Mouse (Mus musculus): Measurements from ENCODE around the gene Elmo1.

Gene Elmo1

GRCm38 (mm10) chr13:20094916-20095700, 4.7 kb downstream of the Elmo1 start:
- no peak for DNase-seq (ENCODE audit: low read depth, low spot score)

DNA sequence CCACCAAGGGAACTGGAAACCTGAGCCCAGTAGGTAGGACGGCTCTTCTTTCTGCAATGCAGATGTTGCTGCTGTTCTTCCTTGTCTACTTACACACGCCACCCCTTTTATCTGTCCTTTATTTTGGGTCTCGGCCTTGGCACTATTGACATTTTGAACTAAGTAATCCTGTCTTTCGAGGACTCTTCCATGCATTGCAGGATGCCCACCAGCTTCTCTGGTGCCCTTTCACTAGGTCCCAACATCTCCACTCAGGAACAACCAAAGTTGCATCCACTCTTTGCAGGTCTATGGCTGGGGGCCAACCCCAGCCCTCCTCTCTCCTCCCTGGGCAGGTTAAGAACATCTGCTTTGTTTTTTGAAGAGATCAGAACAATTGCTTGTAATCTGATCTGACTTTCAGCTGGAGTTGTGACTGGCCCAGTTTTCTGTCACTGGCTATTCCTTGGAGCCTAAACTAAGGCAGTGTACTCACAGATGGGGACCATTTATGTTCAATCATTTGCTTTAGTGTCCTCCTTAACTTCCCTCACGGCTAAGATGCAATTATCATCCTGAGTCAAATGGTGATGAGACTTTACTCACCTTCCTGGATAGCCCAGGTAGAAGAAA, 6.7 kb downstream of the Elmo1 start:
- no peak for DNase-seq (ENCODE audit: low read depth, low spot score)

GRCm38 (mm10) chr13:20097934-20098593, 7.7 kb downstream of the Elmo1 start:
- no peak for DNase-seq (ENCODE audit: low read depth, low spot score)

- no peak for DNase-seq (ENCODE audit: low read depth, low spot score)
These were observed 8.2 kb downstream of the Elmo1 start for GRCm38 (mm10) chr13:20098594-20098965.

DNA sequence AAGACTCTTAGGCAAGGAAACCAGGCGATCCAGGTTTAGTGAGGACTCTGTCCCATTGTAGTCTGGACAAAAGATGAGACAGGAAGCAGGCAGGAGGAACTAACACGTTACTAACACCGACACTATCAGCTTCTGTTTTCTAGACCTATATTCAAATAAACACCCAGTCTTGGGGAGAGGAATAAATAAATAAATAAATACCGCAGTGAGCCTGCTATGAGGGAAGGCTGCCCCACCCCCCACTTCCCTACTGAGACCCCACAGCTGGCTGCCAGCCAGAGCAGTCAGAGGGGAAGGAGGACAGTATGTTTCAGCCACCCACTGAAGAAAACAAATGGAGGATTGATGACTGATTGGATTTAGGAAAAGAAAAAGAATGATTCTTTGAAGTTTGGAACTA, 9.2 kb downstream of the Elmo1 start:
- peak; percentile 65 for DNase-seq (ENCODE audit: low read depth, low spot score)

- no peak for DNase-seq (ENCODE audit: low read depth, low spot score)
These were observed 10.0 kb downstream of the Elmo1 start for GRCm38 (mm10) chr13:20100357-20100756.

DNA sequence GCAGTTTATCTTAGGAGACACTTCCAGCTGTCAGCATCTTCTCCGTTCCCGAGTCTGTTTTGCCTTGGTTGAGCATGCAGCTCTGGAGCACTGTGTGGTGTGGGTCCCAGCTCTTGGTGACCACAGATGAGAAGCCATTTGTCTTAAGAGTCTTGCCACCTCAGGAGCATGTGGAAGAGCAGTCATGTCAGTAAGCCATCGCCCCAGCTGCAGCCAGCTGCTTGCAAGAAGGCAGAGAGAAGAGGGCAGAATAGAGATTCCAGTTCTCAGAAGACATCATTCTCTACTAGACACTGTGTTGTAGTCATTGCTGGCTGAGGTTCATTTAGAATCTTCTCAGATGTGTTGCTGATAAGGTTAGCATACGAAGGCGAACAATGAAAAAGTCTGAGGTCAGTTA, 11.3 kb downstream of the Elmo1 start:
- DNase-seq (ENCODE audit: low read depth, low spot score) = no peak

DNA sequence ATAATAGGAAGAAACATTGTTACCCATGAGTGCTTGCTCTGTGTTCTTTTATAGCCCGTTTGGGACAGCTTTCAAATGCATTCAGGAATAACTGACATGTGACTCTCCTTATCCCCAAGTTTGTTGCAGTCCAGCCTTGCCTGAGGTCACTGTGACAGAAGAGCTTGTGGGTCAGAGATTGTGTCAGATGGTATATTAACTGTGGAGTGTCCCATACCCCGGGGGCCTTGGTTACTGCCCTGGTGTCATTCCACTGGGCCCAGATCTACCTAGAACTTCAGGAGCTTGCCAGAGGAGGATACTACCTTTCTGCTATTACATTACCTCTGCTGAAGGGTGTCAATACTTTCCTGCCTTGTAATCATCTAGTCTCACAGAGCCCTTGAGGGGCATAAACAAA, 14.4 kb downstream of the Elmo1 start:
- no peak for DNase-seq (ENCODE audit: low read depth, low spot score)

DNA sequence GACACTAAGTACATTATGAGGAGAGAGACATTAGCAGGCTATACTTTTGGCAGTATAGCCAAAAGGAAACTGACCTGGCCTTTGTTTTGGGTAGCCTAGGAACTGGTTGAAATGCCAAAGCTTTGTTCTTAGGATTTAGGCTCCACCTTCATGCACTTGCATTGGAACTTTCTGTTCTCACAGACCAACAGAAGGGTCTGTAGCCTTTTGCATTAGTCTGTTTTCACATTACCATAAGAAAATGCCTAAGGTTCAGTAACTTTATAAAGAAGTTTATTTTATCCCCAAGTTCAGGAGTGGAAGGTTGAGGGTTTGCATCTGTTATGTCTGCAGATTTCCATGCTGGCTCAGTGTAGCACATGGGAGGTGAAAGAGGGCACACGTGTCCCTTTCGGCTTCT, 15.6 kb downstream of the Elmo1 start:
- no peak for DNase-seq (ENCODE audit: low read depth, low spot score)

- no peak for DNase-seq (ENCODE audit: low read depth, low spot score)
These were observed 17.6 kb downstream of the Elmo1 start for GRCm38 (mm10) chr13:20107953-20108498.

DNA sequence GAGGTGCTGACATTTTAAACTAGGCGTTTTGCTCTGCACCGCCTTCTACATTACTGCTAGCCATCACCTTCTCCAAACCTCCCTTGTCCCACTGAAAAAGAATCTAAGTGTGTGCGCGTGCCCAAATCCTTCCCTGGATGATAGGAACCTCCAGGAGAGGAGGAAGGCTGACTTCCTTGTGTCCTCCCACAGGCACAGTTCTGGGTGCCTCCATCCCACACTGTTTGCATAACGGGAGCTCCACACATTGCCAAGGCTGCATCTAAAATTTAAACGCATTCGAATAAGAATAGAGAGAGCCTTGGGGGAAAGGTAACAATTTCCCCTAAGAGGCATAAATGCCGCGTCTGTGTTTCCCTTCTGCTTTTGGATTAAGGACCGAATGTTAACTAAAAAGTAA, 18.6 kb downstream of the Elmo1 start:
- peak; percentile 39 for DNase-seq (ENCODE audit: low read depth, low spot score)

DNA sequence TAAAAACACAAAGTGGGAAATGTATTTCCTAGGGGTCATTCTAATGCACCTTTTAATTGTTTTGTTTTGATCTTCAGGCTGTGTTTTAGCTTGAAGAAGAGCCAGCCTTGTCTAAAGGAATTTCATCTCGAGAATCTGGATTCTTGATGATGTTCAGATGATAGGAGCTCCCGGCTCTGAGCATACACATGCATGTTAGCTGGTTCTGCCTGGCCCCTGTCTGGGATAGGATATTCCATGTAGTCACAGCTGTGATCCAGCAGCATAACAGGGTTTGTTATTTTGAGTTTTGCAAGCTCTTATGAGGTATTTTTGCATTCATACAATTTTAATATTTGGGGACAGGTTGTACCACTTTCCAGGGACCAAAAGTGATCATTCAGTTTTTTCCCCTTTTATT, 19.1 kb downstream of the Elmo1 start:
- DNase-seq (ENCODE audit: low read depth, low spot score) = no peak

DNA sequence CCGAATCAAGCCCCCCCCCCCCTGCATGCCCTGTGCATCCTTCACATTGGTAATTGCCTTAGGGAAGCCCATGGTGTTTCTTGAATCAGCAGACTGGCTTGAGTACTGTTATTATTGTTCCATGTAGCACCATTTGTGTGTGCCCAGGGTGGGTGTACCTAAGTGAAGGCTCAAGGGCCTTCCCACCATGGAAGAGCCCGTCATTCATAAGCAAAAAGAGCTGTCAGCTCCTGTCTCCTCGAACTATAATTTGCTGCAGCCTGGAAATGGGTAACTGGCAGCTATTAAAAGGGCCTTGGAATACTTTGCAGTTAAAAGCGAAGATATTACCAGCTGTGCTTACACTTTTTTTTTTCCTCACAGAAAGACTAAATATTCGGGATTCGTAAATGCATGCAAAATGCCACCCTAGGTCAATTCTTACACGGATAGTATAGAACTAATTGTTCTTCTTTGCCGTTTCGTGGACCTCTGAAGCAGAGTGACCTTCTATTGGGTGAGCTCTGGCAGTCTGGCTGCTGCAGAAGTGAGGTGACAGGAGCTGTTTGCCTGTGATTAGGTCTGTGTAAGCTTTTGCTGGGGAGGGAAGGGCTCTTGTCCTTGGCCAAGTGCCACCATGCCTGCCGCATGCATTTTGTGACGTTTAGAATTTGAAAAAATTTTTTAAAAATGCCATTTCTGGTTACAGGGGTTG, 19.7 kb downstream of the Elmo1 start:
- no peak for DNase-seq (ENCODE audit: low read depth, low spot score)

- DNase-seq (ENCODE audit: low read depth, low spot score) = no peak
These were observed 20.9 kb downstream of the Elmo1 start for GRCm38 (mm10) chr13:20111256-20111800.

DNA sequence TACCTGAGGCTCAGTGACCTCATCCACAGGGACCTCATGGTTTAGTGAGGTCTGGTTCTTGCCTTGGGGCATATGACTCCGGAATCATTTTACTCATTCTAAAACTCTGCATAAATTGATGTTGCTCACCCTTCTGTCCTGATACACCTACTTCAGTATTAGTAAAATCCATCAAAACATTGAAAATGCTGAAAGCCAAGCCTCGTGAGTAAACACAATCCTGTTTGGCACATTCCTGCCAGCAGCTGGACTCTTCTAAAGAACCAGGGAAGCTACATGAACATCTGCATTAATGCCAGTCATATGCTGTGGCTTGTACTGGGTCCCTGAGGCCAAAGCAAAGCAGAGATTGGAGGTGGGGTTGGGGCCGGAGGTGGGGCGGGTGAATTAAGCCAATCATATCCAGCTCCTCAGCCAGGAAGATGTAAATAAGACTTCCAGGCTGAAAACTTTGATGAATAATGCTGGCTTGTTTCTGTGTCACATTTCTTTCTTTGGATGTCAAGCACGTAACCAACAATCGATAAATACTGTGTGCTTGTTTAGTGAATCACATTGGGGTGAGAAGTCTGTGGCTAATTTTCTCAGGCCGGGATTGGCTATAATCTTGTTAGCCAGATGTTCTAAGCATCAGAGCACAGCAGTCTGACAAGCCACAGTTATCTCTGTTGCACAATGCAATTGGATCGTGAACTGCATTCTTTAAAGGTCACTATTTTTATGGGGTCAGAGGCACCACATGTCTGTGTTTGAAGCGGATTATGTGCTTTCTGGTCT, 24.9 kb downstream of the Elmo1 start:
- DNase-seq (ENCODE audit: low read depth, low spot score) = no peak

DNA sequence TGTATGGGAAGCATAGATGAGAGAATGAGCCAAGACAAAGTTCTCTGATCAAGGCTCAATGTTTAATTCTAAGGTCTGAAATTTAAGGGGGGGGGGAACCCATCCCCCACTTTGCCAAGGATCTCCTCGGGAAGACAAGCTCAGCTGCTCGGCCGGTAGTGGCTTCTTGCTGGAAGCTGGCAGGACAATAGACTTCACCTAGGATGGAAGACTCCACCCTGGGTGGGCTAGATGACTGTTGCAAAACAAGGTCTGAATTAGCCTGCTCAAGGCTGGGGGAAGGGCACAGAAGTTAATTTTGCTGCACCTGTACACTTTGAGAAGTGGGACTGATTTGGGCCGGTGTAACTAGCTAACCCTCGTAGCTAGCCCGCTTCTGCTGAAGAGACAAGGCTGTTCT, 25.6 kb downstream of the Elmo1 start:
- DNase-seq (ENCODE audit: low read depth, low spot score) = no peak

DNA sequence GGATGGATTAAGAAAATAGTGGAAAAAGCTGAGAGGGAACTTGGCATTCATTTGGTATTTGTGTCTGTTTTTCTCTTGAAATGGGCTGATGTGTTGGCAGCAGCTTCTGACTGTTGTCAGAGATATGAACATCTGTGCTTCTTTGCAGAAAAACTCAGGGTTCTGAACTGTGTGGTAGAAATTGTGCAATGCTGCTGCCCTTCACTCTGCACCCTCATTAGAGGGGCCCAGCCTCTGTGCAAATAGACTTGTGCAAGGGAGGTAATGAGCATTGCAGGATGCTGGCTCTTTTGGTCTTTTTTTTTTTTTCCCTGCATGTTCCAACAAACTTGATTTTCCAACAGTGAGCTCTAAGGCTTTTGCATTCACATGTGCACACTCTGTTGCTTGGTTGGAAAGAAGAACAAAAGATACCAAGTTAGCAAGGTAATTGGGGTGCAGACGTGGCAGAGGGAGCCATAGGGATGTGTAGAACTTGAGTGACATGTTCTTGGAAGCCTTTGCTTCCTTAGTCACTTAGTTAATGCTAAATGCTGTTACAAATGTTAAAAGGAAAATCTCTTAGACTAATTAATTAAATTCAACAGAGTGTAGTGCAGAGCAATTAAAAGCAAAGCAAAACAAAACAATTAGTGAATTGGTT, 26.6 kb downstream of the Elmo1 start:
- DNase-seq (ENCODE audit: low read depth, low spot score) = no peak

DNA sequence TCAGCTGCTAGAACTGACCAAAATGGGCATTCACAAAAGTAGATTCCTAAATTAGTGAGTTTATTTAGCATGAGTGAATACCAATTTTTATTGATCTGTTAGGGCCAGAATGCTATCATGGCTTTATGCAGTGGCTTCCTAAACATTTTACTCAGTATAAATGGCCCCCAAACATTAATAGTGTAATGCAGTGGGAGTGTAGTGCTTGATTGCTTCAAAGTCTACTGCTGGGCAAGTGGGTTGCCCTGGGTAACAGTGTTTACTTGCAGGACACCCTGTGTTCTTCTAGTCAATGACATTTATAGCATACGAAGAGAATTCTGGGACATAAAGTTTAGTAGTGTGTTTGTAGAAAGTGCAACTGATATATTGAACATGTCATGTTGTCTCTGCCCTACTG, 27.3 kb downstream of the Elmo1 start:
- DNase-seq (ENCODE audit: low read depth, low spot score) = no peak

DNA sequence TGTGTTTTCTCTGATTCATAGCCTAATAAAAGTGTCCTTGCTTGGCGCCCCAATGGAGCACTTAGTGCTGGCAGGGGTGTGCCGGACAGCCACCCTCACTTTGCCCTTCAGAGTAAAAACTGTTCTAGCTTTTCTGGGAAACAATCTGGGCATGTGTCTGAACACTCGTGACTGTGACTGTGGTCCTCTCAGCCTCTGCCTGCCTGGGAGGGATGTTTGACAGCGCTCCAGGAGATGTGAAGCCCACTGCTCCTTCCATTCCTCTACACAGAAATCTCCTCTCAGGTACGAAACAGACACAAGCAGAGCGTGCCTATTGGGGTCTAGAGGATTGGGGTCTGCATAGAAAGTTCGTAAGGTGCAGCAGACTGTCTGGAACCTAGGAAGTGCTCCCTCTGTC, 28.5 kb downstream of the Elmo1 start:
- DNase-seq (ENCODE audit: low read depth, low spot score) = no peak

- no peak for DNase-seq (ENCODE audit: low read depth, low spot score)
These were observed 30.3 kb downstream of the Elmo1 start for GRCm38 (mm10) chr13:20120723-20121122.

All from A20 (cell line).